Mouse (Mus musculus) monocyte, adult 2 months (primary cell): ENCODE data around the gene Pla1a.

Source experiments
- DNase-seq, 2 experiments: peaks; one replicate each; pipeline ENCODE4 v3.0.0; 2022; ENCODE audit warnings: low spot score in 2 of 2, low read depth in 1 of 2

Gene Pla1a

GRCm38 (mm10) chr16:38369992-38370484, 62.9 kb downstream of the Pla1a start:
- no peak for DNase-seq

GRCm38 (mm10) chr16:38369431-38369830, 63.5 kb downstream of the Pla1a start:
- DNase-seq, result no peak

- DNase-seq, result no peak
These were observed 63.9 kb downstream of the Pla1a start for GRCm38 (mm10) chr16:38369000-38369399.

- no peak for DNase-seq
These were observed 64.6 kb downstream of the Pla1a start for GRCm38 (mm10) chr16:38368336-38368735.

- no peak for DNase-seq
These were observed 66.7 kb downstream of the Pla1a start for GRCm38 (mm10) chr16:38366231-38366630.

- DNase-seq, result no peak
These were observed 67.6 kb downstream of the Pla1a start for GRCm38 (mm10) chr16:38365390-38365789.

- DNase-seq, result no peak
These were observed 69.3 kb downstream of the Pla1a start for GRCm38 (mm10) chr16:38363657-38364056.

GRCm38 (mm10) chr16:38363256-38363595, 69.7 kb downstream of the Pla1a start:
- DNase-seq, result no peak

GRCm38 (mm10) chr16:38362493-38363255, 70.3 kb downstream of the Pla1a start:
- DNase-seq, result no peak

- DNase-seq, result no peak
These were observed 71.0 kb downstream of the Pla1a start, which contains the start of gene Popdc2 for GRCm38 (mm10) chr16:38361933-38362332. Gene Popdc2, plus strand, starts transcription at chr16:38362209.

GRCm38 (mm10) chr16:38360317-38360716, 72.6 kb downstream of the Pla1a start:
- no peak for DNase-seq

- DNase-seq, result no peak
These were observed 73.1 kb downstream of the Pla1a start for GRCm38 (mm10) chr16:38359857-38360256.

GRCm38 (mm10) chr16:38359241-38359640, 73.7 kb downstream of the Pla1a start:
- no peak for DNase-seq

- no peak for DNase-seq
These were observed 74.6 kb downstream of the Pla1a start for GRCm38 (mm10) chr16:38358256-38358812.

- DNase-seq, result no peak
These were observed 78.6 kb downstream of the Pla1a start for GRCm38 (mm10) chr16:38354185-38354913.

GRCm38 (mm10) chr16:38353642-38354041, 79.3 kb downstream of the Pla1a start:
- no peak for DNase-seq

- no peak for DNase-seq
These were observed 80.1 kb downstream of the Pla1a start for GRCm38 (mm10) chr16:38352851-38353250.

GRCm38 (mm10) chr16:38352031-38352430, 80.9 kb downstream of the Pla1a start:
- no peak for DNase-seq

GRCm38 (mm10) chr16:38350939-38351338, 82.0 kb downstream of the Pla1a start:
- no peak for DNase-seq

- no peak for DNase-seq
These were observed 82.5 kb downstream of the Pla1a start for GRCm38 (mm10) chr16:38350361-38350855.

- DNase-seq, result no peak
These were observed 83.1 kb downstream of the Pla1a start for GRCm38 (mm10) chr16:38349881-38350280.
